Mouse (Mus musculus) subcutaneous adipose tissue, adult 2 months (tissue): ENCODE measurements around the gene Man1a2. TPM values are rescaled to one million over a fixed set of nuclear protein-coding genes. Genes with fewer than 3 reads are reported as not detected.

Experiments used
- polyA plus RNA-seq: library from polyadenylated mRNA; depleted of rRNA; stranded (reverse); fragments of >200 nt; gene quantifications from 2 replicates; pipeline ENCODE4 v1.2.3, GENCODE M21; 2012; ENCODE audit warnings: low replicate concordance; rRNA removed

The Man1a2 gene
- 5.6 and 19.6 TPM in 2 replicates for polyA plus RNA-seq

GRCm38 (mm10) chr3:100685087-100685762 is at the start of gene Man1a2:
TSS of gene Man1a2 (minus strand) at chr3:100685503.

Other genes with a start within 250 kb of the Man1a2 start
- gene Tent5c, start 196.2 kb downstream of the Man1a2 start, polyA plus RNA-seq: 1.6 and 3.2 TPM in 2 replicates
- gene Vtcn1, start 140.0 kb upstream of the Man1a2 start, polyA plus RNA-seq: 1.6 and 21.5 TPM in 2 replicates
- 4.9 and 35.6 TPM in 2 replicates for gene Trim45, start 236.7 kb upstream of the Man1a2 start, polyA plus RNA-seq